In genomic region chr10:51153484-51153985, GRCm38 (mm10) we compare ENCODE assay signal across 10 mouse cellular contexts.
DNase-seq lines count a peak whose midpoint lies in the region; ATAC-seq lines count a peak whose summit lies in the region.
"Had no signal": no experiment of that assay in that cellular context is flagged by ENCODE, and none has a peak within 500 bp of the region (broad histone marks: within the 10 kb centered on the region; RNA-seq: fewer than 3 reads in every experiment).

No protein-coding gene starts in this region.

- no peak overlapping the region for H3K27ac ChIP-seq in heart, embryonic 13.5 days (replicated peaks)
- peak overlapping the region; percentile 46; the same call in 1 of the 2 replicates for H3K27ac ChIP-seq in hindbrain, embryonic 10.5 days
- H3K27ac ChIP-seq in midbrain, embryonic 14.5 days (replicated peaks; ENCODE audit: low read depth, low read length), result 0 out of 2 replicates have a peak overlapping the region, but pooled peaks have one; percentile 5

- H3K9ac ChIP-seq in heart, embryonic 13.5 days, result no peak overlapping the region
- H3K9ac ChIP-seq in midbrain, embryonic 14.5 days (replicated peaks; ENCODE audit: low read length), result peak overlapping the region; percentile 27; the same call in 1 of the 2 replicates

- 54% methylated on average over 13 of the region's 13 CpGs for WGBS in heart, embryonic 13.5 days
- 18% methylated on average over 13 of the region's 13 CpGs for WGBS in hindbrain, embryonic 10.5 days
- 3% methylated on average over 13 of the region's 13 CpGs for WGBS in midbrain, embryonic 14.5 days

- H3K9me3 ChIP-seq in heart, embryonic 13.5 days, result no peaks in the 10 kb centered on the region
- no peaks in the 10 kb centered on the region for H3K9me3 ChIP-seq in hindbrain, embryonic 10.5 days
- no peaks in the 10 kb centered on the region for H3K9me3 ChIP-seq in midbrain, embryonic 14.5 days (ENCODE audit: control insufficient read depth, low read length)

- H3K4me2 ChIP-seq in heart, embryonic 13.5 days, result peak overlapping the region; percentile 28
- peak overlapping the region; percentile 54 for H3K4me2 ChIP-seq in midbrain, embryonic 14.5 days (ENCODE audit: low read length)

- no peak overlapping the region for H3K4me3 ChIP-seq in heart, embryonic 13.5 days
- peak overlapping the region; percentile 34 for H3K4me3 ChIP-seq in hindbrain, embryonic 10.5 days
- peak overlapping the region; percentile 29 for H3K4me3 ChIP-seq in midbrain, embryonic 14.5 days (replicated peaks; ENCODE audit: low read depth, low read length)
- H3K4me3 ChIP-seq: myocyte had no signal

- H3K27me3 ChIP-seq in heart, embryonic 13.5 days (replicated peaks), result no peaks in the 10 kb centered on the region
- H3K27me3 ChIP-seq in hindbrain, embryonic 10.5 days (ENCODE audit: insufficient read depth, poor library complexity, severe bottlenecking), result peaks cover 65% of the 10 kb centered on the region
- H3K27me3 ChIP-seq in midbrain, embryonic 14.5 days (ENCODE audit: control insufficient read depth, insufficient read depth, low read length), result no peaks in the 10 kb centered on the region

- ATAC-seq in heart, embryonic 13.5 days (ENCODE audit: extremely low read depth, insufficient number of reproducible peaks, low FRiP score, low TSS enrichment), result no peak
- ATAC-seq in midbrain, embryonic 14.5 days (ENCODE audit: low FRiP score, low TSS enrichment), result peak; percentile 92
- ATAC-seq in erythroblast, adult 5-6 weeks (replicated peaks; ENCODE audit: low FRiP score, poor library complexity, severe bottlenecking), result no peak

- no peaks in the 10 kb centered on the region for H3K4me1 ChIP-seq in heart, embryonic 13.5 days
- H3K4me1 ChIP-seq in hindbrain, embryonic 10.5 days (replicated peaks), result peaks cover 15% of the 10 kb centered on the region
- H3K4me1 ChIP-seq in midbrain, embryonic 14.5 days (ENCODE audit: control insufficient read depth, insufficient read depth, low read length), result peaks cover 15% of the 10 kb centered on the region; the same call in 1 of the 2 replicates

- H3K36me3 ChIP-seq in heart, embryonic 13.5 days, result no peaks in the 10 kb centered on the region
- H3K36me3 ChIP-seq in hindbrain, embryonic 10.5 days, result no peaks in the 10 kb centered on the region
- H3K36me3 ChIP-seq in midbrain, embryonic 14.5 days (ENCODE audit: control insufficient read depth, insufficient read depth, low read length), result no peaks in the 10 kb centered on the region

- no peak for DNase-seq in heart, adult 11 months
- DNase-seq in brain, embryonic 18.5 days (ENCODE audit: low read depth, low spot score), result peak; percentile 42
- DNase-seq in hindbrain, embryonic 10.5 days (ENCODE audit: low spot score), result peak; percentile 80
- peak; percentile 77 for DNase-seq in midbrain, embryonic 14.5 days
- no peak for DNase-seq in adrenal gland, adult 18-20 months (ENCODE audit: low spot score in 2 of 2)
- DNase-seq in spleen, postnatal 10 days (ENCODE audit: low spot score in 2 of 2), result no peak
- DNase-seq: adrenal gland, adult 2 months had no signal

Comparison
In these comparisons a context has a peak if more than half of its experiments do, and no peak if none do; other contexts are left out.
1. DNase-seq: peak in brain, embryonic 18.5 days (single experiment), hindbrain, embryonic 10.5 days (single experiment) and midbrain, embryonic 14.5 days (single experiment); none in heart, adult 11 months (single experiment), adrenal gland, adult 18-20 months (0 of 2) and spleen, postnatal 10 days (0 of 2).